Mouse (Mus musculus) CH12.LX (cell line): ENCODE measurements around the gene Rho. TPM values are rescaled to one million over a fixed set of nuclear protein-coding genes. Genes with fewer than 3 reads are reported as not detected.

Source experiments
- DNase-seq: peaks from one replicate; pipeline ENCODE4 v3.0.0-alpha.2; 2013; ENCODE audit errors: extremely low read depth
- H3K27ac ChIP-seq: 2 replicates; pipeline ENCODE4 v1.5.1; 2012; ENCODE audit warnings: low read depth, mild to moderate bottlenecking, control low read depth, moderate library complexity; ENCODE audit not compliant: insufficient read depth
- H3K27me3 ChIP-seq: replicated peaks from 2 replicates; pipeline ENCODE3; 2012; ENCODE audit warnings: inconsistent platforms
- H3K36me3 ChIP-seq, 2 experiments: replicated peaks in 1 of 2; 2 replicates each; pipeline versions ENCODE3 to v1.6.1; 2012; ENCODE audit warnings: inconsistent platforms in 1 of 2, low read length in 1 of 2, mild to moderate bottlenecking in 1 of 2, mixed read lengths in 1 of 2, moderate library complexity in 1 of 2; ENCODE audit not compliant: control insufficient read depth in 1 of 2, insufficient read depth in 1 of 2
- H3K4me1 ChIP-seq, 2 experiments: 2 replicates each; pipeline ENCODE4 v1.6.1; 2012; ENCODE audit warnings: inconsistent platforms in 1 of 2, moderate library complexity in 1 of 2; ENCODE audit not compliant: insufficient read depth in 2 of 2, control insufficient read depth in 1 of 2
- H3K4me2 ChIP-seq: 2 replicates; pipeline ENCODE4 v1.6.1; 2012; ENCODE audit warnings: low read depth, mild to moderate bottlenecking, control low read depth; ENCODE audit not compliant: poor library complexity, insufficient read depth, severe bottlenecking
- H3K4me3 ChIP-seq, 3 experiments: fragments of 150-350 bp in 1 of 3; sonication (generic) in 1 of 3; replicated peaks in 1 of 3; 2 replicates each; pipeline versions ENCODE3 to v1.5.1; 2011 to 2012; ENCODE audit warnings: low read depth in 2 of 3, low read length in 2 of 3, mild to moderate bottlenecking in 2 of 3, moderate library complexity in 2 of 3, control low read depth in 1 of 3, improper control_type of control experiment in 1 of 3, inconsistent platforms in 1 of 3, mixed read lengths in 1 of 3; ENCODE audit not compliant: poor library complexity in 1 of 3
- H3K79me2 ChIP-seq: replicated peaks from 2 replicates; pipeline ENCODE4 v1.6.1; 2012; ENCODE audit warnings: mild to moderate bottlenecking, moderate library complexity; ENCODE audit not compliant: control insufficient read depth, poor library complexity, insufficient read depth, severe bottlenecking; ENCODE audit errors: extremely low read depth
- H3K9ac ChIP-seq: 2 replicates; pipeline ENCODE4 v1.6.1; 2012; ENCODE audit warnings: low read depth, mild to moderate bottlenecking, control low read depth, moderate library complexity; ENCODE audit not compliant: insufficient read depth
- H3K9me3 ChIP-seq: replicated peaks from 2 replicates; pipeline ENCODE3; 2012; ENCODE audit warnings: low read length, inconsistent platforms, mixed read lengths
- BHLHE40 ChIP-seq: IDR thresholded peaks from 2 replicates; pipeline ENCODE4 v1.6.1; 2011; ENCODE audit warnings: mild to moderate bottlenecking, low read depth, low read length, improper control_type of control experiment
- CHD1 ChIP-seq: IDR thresholded peaks from 2 replicates; pipeline ENCODE4 v1.6.1; 2012; ENCODE audit warnings: low read depth, low read length, improper control_type of control experiment, inconsistent platforms
- CHD2 ChIP-seq: IDR thresholded peaks from 2 replicates; pipeline ENCODE4 v1.6.1; 2011; ENCODE audit warnings: low read length, improper control_type of control experiment
- CTCF ChIP-seq, 2 experiments: IDR thresholded peaks in 1 of 2; conservative IDR thresholded peaks in 1 of 2; 2 replicates each; pipeline ENCODE4 v1.5.1; 2011 to 2012; ENCODE audit warnings: low read depth in 2 of 2, low read length in 2 of 2, improper control_type of control experiment in 1 of 2, inconsistent platforms in 1 of 2, mild to moderate bottlenecking in 1 of 2, moderate library complexity in 1 of 2
- E2F4 ChIP-seq: IDR thresholded peaks from 2 replicates; pipeline ENCODE4 v1.6.1; 2011; ENCODE audit warnings: low read depth, low read length, improper control_type of control experiment; ENCODE audit not compliant: insufficient replicate concordance
- ELF1 ChIP-seq: IDR thresholded peaks from 2 replicates; pipeline ENCODE4 v1.6.1; 2014; ENCODE audit warnings: low read depth, mild to moderate bottlenecking, inconsistent platforms, low read length, improper control_type of control experiment
- ETS1 ChIP-seq: conservative IDR thresholded peaks from 2 replicates; pipeline ENCODE4 v1.6.1; 2012; ENCODE audit warnings: low read depth, mild to moderate bottlenecking, inconsistent platforms, low read length, improper control_type of control experiment, moderate library complexity
- GABPA ChIP-seq: IDR thresholded peaks from 2 replicates; pipeline ENCODE4 v1.6.1; 2012; ENCODE audit warnings: low read depth, low read length, improper control_type of control experiment, inconsistent platforms; ENCODE audit not compliant: insufficient replicate concordance
- HCFC1 ChIP-seq: IDR thresholded peaks from 2 replicates; pipeline ENCODE4 v1.6.1; 2012; ENCODE audit warnings: low read depth, mild to moderate bottlenecking, inconsistent platforms, low read length, improper control_type of control experiment
- IRF4 ChIP-seq: IDR thresholded peaks from 2 replicates; pipeline ENCODE4 v1.6.1; 2014; ENCODE audit warnings: low read depth, mild to moderate bottlenecking, inconsistent platforms, low read length, improper control_type of control experiment
- JUND ChIP-seq: conservative IDR thresholded peaks from 2 replicates; pipeline ENCODE4 v1.6.1; 2011; ENCODE audit warnings: low read depth, low read length, improper control_type of control experiment
- MAFK ChIP-seq: IDR thresholded peaks from 2 replicates; pipeline ENCODE4 v1.6.1; 2011; ENCODE audit warnings: low read length, improper control_type of control experiment; ENCODE audit not compliant: insufficient replicate concordance
- MAZ ChIP-seq: IDR thresholded peaks from 2 replicates; pipeline ENCODE4 v1.6.1; 2012; ENCODE audit warnings: low read depth, mild to moderate bottlenecking, inconsistent platforms, low read length, improper control_type of control experiment, moderate library complexity
- NELFE ChIP-seq: IDR thresholded peaks from 2 replicates; pipeline ENCODE4 v1.6.1; 2011; ENCODE audit warnings: low read depth, low read length, improper control_type of control experiment
- NRF1 ChIP-seq: IDR thresholded peaks from 2 replicates; pipeline ENCODE4 v1.6.1; 2014; ENCODE audit warnings: low read depth, mild to moderate bottlenecking, inconsistent platforms, low read length, improper control_type of control experiment, moderate library complexity
- POLR2A ChIP-seq: IDR thresholded peaks from 2 replicates; pipeline ENCODE4 v1.6.1; 2011; ENCODE audit warnings: low read depth, mild to moderate bottlenecking, improper control_type of control experiment, low read length
- SMC3 ChIP-seq: IDR thresholded peaks from 2 replicates; pipeline ENCODE4 v1.6.1; 2011; ENCODE audit warnings: low read depth, low read length, improper control_type of control experiment
- TBP ChIP-seq: conservative IDR thresholded peaks from 2 replicates; pipeline ENCODE4 v1.6.1; 2011; ENCODE audit warnings: low read depth, low read length, improper control_type of control experiment
- UBTF ChIP-seq: IDR thresholded peaks from 2 replicates; pipeline ENCODE4 v1.6.1; 2012; ENCODE audit warnings: low read depth, mild to moderate bottlenecking, inconsistent platforms, low read length, improper control_type of control experiment, moderate library complexity
- USF1 ChIP-seq: IDR thresholded peaks from 2 replicates; pipeline ENCODE4 v1.6.1; 2014; ENCODE audit warnings: low read depth, mild to moderate bottlenecking, inconsistent platforms, low read length, improper control_type of control experiment
- ZC3H11A ChIP-seq: IDR thresholded peaks from 2 replicates; pipeline ENCODE4 v1.6.1; 2012; ENCODE audit warnings: low read depth, mild to moderate bottlenecking, inconsistent platforms, low read length, improper control_type of control experiment
- ZKSCAN1 ChIP-seq: IDR thresholded peaks from 2 replicates; pipeline ENCODE4 v1.6.1; 2012; ENCODE audit warnings: low read depth, inconsistent platforms, low read length, improper control_type of control experiment, borderline replicate concordance
- dilution Hi-C: fragments of 300-500 bp; cut with MboI; formaldehyde crosslinking; loops from 2 replicates; pipeline ENCODE4 v1.14.3; 2020; ENCODE audit warnings: low sequenced_read_pairs; ENCODE audit not compliant: extremely low pct_unique_long_range_greater_than_20kb, extremely low pct_ligation_motif_present
- in situ Hi-C: fragments of 300-500 bp; cut with MboI; formaldehyde crosslinking; loops from 3 replicates; pipeline ENCODE4 v1.14.3; 2019; ENCODE audit warnings: low sequenced_read_pairs, low pct_ligation_motif_present, low pct_unique_long_range_greater_than_20kb, mixed read lengths
- polyA plus RNA-seq: library from polyadenylated mRNA; unstranded; fragments of >175 nt; gene quantifications from 2 replicates; pipeline ENCODE4 v1.2.1, GENCODE M21; 2012; ENCODE audit warnings: low read depth; ENCODE audit not compliant: insufficient read length
- total RNA-seq, 2 experiments: library from RNA; depleted of rRNA; stranded (reverse); fragments of 300-350 nt in 1 of 2; fragments of >200 nt in 1 of 2; gene quantifications; 2 replicates each; pipeline ENCODE4 v1.2.3; 2012 to 2014

Gene Rho
- total and polyA plus RNA-seq, 3 experiments: 0.04 TPM; not detected in 1

- TF ChIP-seq CHD1 (no peak; the same call in 1 of the 2 replicates), TBP (peak; percentile 72; the same call in 1 of the 2 replicates), E2F4 (no peak)
Observed at GRCm38 (mm10) chr6:115909052-115909451, 22.5 kb upstream of the Rho start (continued).

GRCm38 (mm10) chr6:115909940-115910339 lies 21.6 kb upstream of the Rho start:
- Histone ChIP-seq H3K79me2 (no peaks in the 10 kb centered on the region), H3K4me2 (no peak overlapping the region), H3K36me3 (peaks cover 0 to 12% of the 10 kb centered on the region in 2 experiments), H3K4me3 (peak overlapping the region in 1 of 3 experiments; percentile 11), H3K27me3 (no peaks in the 10 kb centered on the region), H3K4me1 (peaks cover 61 to 81% of the 10 kb centered on the region in 2 experiments), H3K27ac (peak overlapping the region; percentile 88), H3K9ac (0 out of 2 replicates have a peak overlapping the region, but pooled peaks have one; percentile 8)
- dilution Hi-C loops: no loop called here
- peak; percentile 37 for DNase-seq
- TF ChIP-seq ELF1 (no peak), TBP (no peak), ZC3H11A (no peak), UBTF (no peak), MAZ (no peak), CTCF (conservative IDR thresholded peaks at IDR 0.05 in 1 of 2, IDR thresholded peaks at IDR 0.05 in 1 of 2; ENCODE audit: low read depth in 2 of 2, low read length in 2 of 2) (no peak), CHD2 (no peak), POLR2A (no peak), JUND (no peak), SMC3 (no peak), MAFK (no peak), NRF1 (no peak), USF1 (no peak), IRF4 (no peak), NELFE (no peak), ETS1 (no peak), HCFC1 (no peak), ZKSCAN1 (no peak), GABPA (no peak), BHLHE40 (no peak)
- TF ChIP-seq, all 38 proteins: peak for 0
- no peaks in the 10 kb centered on the region for H3K9me3 ChIP-seq
- in situ Hi-C loops: loop anchor here (5.0 kb wide), 1 partner anchor 32 kb away; the partner anchor contains the start of gene H1foo
